ENCODE assay signal across 8 mouse cellular contexts in the genomic region with DNA sequence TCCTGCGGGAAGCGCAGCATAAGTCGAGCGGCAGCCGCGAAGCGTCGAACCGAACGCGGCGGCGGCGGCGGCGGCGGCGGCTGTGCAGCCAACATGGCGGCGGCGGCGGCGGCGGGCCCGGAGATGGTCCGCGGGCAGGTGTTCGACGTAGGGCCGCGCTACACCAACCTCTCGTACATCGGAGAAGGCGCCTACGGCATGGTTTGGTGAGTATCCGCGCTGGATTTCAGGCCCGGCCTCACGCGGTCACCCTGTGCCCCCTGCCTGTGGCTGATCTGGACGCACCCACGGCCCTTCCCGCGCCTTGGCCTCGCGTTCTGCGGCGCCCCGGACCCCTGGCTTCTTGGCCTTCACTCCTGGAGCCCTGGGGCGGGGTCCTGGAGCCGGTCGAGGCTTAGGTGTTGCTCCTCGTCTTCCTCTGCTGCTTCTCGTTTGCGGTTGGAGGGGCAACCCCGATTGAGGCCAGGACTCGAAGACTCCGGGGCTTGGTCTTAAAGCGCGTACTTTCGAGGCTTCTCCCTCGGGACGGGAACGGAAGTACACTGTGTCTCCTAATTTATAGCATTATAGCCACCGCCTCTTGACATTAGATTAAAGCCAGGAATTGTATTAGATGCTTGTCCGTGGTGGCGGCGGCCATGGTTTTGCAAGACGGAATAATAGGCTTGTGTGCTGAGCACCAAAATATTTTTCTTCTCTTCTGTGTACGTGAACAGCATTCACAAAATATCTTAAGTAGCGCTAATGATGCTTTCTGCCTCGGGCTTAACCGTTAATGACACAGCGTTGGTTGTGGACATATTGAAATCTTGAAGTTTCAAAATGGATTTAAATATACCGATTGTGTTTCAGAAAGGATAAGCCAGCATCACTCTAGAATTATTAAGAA. TPM values are rescaled to one million over a fixed set of nuclear protein-coding genes. Genes with fewer than 3 reads are reported as not detected.
DNase-seq lines count a peak whose midpoint lies in the region; ATAC-seq and TF ChIP-seq lines count a peak whose summit lies in the region.

No protein-coding gene starts in this region.

- ATAC-seq in forebrain, embryonic 14.5 days: peak; percentile 78
- ATAC-seq in hindbrain, embryonic 12.5 days (ENCODE audit: low FRiP score): peak; percentile 71
- ATAC-seq in limb, embryonic 11.5 days (ENCODE audit: insufficient number of reproducible peaks, low FRiP score, low TSS enrichment, low read depth): peak; percentile 71
- peak; percentile 79 for ATAC-seq in midbrain, embryonic 11.5 days (ENCODE audit: low FRiP score)

- TF ChIP-seq CTCF in bone marrow, adult 2 months (IDR thresholded peaks at IDR 0.05; ENCODE audit: control insufficient read depth, insufficient read depth, low read length): no peak

- H3K36me3 ChIP-seq in forebrain, embryonic 14.5 days (ENCODE audit: control insufficient read depth, insufficient read depth, low read length): 0 out of 2 replicates have a peak, but pooled peaks cover 4% of the 10 kb centered on the region
- H3K36me3 ChIP-seq in hindbrain, embryonic 12.5 days: peaks cover 15% of the 10 kb centered on the region
- H3K36me3 ChIP-seq in limb, embryonic 11.5 days (ENCODE audit: control insufficient read depth, insufficient read depth, low read length): peaks cover 3% of the 10 kb centered on the region; the same call in 1 of the 2 replicates
- H3K36me3 ChIP-seq in midbrain, embryonic 11.5 days (ENCODE audit: control insufficient read depth, insufficient read depth, low read length): peaks cover 5% of the 10 kb centered on the region; the same call in 1 of the 2 replicates

- peak overlapping the region; percentile 94 for H3K4me3 ChIP-seq in bone marrow, adult 2 months (replicated peaks; ENCODE audit: control insufficient read depth, low read depth, low read length)
- H3K4me3 ChIP-seq in forebrain, embryonic 14.5 days (ENCODE audit: low read depth, low read length): peak overlapping the region; percentile 99
- H3K4me3 ChIP-seq in hindbrain, embryonic 12.5 days: peak overlapping the region; percentile 97
- peak overlapping the region; percentile 96 for H3K4me3 ChIP-seq in limb, embryonic 11.5 days (ENCODE audit: low read depth, low read length)
- H3K4me3 ChIP-seq in midbrain, embryonic 11.5 days (ENCODE audit: low read depth, low read length): peak overlapping the region; percentile 94

- WGBS in bone marrow, adult 2 months: under 1% methylated on average over 75 of the region's 75 CpGs
- WGBS in forebrain, embryonic 14.5 days: under 1% methylated on average over 71 of the region's 75 CpGs
- WGBS in hindbrain, embryonic 12.5 days: under 1% methylated on average over 60 of the region's 75 CpGs
- under 1% methylated on average over 58 of the region's 75 CpGs for WGBS in limb, embryonic 11.5 days
- under 1% methylated on average over 72 of the region's 75 CpGs for WGBS in midbrain, embryonic 11.5 days

- DNase-seq in right cerebral cortex, adult 18-20 months: peak; percentile 37
- DNase-seq in right cerebral cortex, postnatal 4 days: no peak
- peak; percentile 74 for DNase-seq in forebrain, embryonic 14.5 days (ENCODE audit: low spot score)
- DNase-seq in limb, embryonic 11.5 days (ENCODE audit: low spot score): no peak
- peak; percentile 98 for DNase-seq in midbrain, embryonic 11.5 days (ENCODE audit: low spot score, missing footprints)
- DNase-seq in testis, postnatal 14 days (ENCODE audit: low spot score): peak; percentile 79

- peak overlapping the region; percentile 70 for H3K4me2 ChIP-seq in forebrain, embryonic 14.5 days (ENCODE audit: low read length)
- peak overlapping the region; percentile 70 for H3K4me2 ChIP-seq in hindbrain, embryonic 12.5 days (replicated peaks)
- H3K4me2 ChIP-seq in limb, embryonic 11.5 days (ENCODE audit: low read depth, severe bottlenecking): peak overlapping the region; percentile 47
- H3K4me2 ChIP-seq in midbrain, embryonic 11.5 days: peak overlapping the region; percentile 77

- peak overlapping the region; percentile 85 for H3K27ac ChIP-seq in bone marrow, adult 2 months (ENCODE audit: control insufficient read depth, insufficient read depth, low read depth, low read length, poor library complexity)
- peak overlapping the region; percentile 93 for H3K27ac ChIP-seq in forebrain, embryonic 14.5 days (ENCODE audit: low read depth, low read length)
- H3K27ac ChIP-seq in hindbrain, embryonic 12.5 days: peak overlapping the region; percentile 97
- H3K27ac ChIP-seq in limb, embryonic 11.5 days (replicated peaks; ENCODE audit: low read depth, low read length): peak overlapping the region; percentile 86
- peak overlapping the region; percentile 83 for H3K27ac ChIP-seq in midbrain, embryonic 11.5 days (ENCODE audit: low read depth, low read length)

- peak overlapping the region; percentile 97 for H3K9ac ChIP-seq in forebrain, embryonic 14.5 days (ENCODE audit: low read length)
- peak overlapping the region; percentile 96 for H3K9ac ChIP-seq in hindbrain, embryonic 12.5 days
- peak overlapping the region; percentile 92 for H3K9ac ChIP-seq in limb, embryonic 11.5 days (ENCODE audit: low read length)
- H3K9ac ChIP-seq in midbrain, embryonic 11.5 days (ENCODE audit: low read length): peak overlapping the region; percentile 92

- no peaks in the 10 kb centered on the region for H3K9me3 ChIP-seq in forebrain, embryonic 14.5 days (replicated peaks; ENCODE audit: control insufficient read depth, low read length)
- H3K9me3 ChIP-seq in hindbrain, embryonic 12.5 days (replicated peaks): no peaks in the 10 kb centered on the region
- no peaks in the 10 kb centered on the region for H3K9me3 ChIP-seq in limb, embryonic 11.5 days (ENCODE audit: control insufficient read depth, low read length)
- H3K9me3 ChIP-seq in midbrain, embryonic 11.5 days (ENCODE audit: control insufficient read depth, low read length): no peaks in the 10 kb centered on the region

- 0 out of 2 replicates have a peak, but pooled peaks have one; percentile 17 for TF ChIP-seq POLR2A in bone marrow, adult 2 months (IDR thresholded peaks at IDR 0.05; ENCODE audit: borderline replicate concordance, control insufficient read depth, low read depth, low read length)

- peaks cover 2% of the 10 kb centered on the region; the same call in 1 of the 2 replicates for H3K4me1 ChIP-seq in bone marrow, adult 2 months (ENCODE audit: control insufficient read depth, insufficient read depth, low read length)
- peaks cover 15% of the 10 kb centered on the region for H3K4me1 ChIP-seq in forebrain, embryonic 14.5 days (ENCODE audit: control insufficient read depth, insufficient read depth, low read length)
- peaks cover 20% of the 10 kb centered on the region for H3K4me1 ChIP-seq in hindbrain, embryonic 12.5 days
- no peaks in the 10 kb centered on the region for H3K4me1 ChIP-seq in limb, embryonic 11.5 days (ENCODE audit: control insufficient read depth, insufficient read depth, low read length)
- H3K4me1 ChIP-seq in midbrain, embryonic 11.5 days (ENCODE audit: control insufficient read depth, insufficient read depth, low read length): peaks cover 9% of the 10 kb centered on the region

- H3K27me3 ChIP-seq in forebrain, embryonic 14.5 days (replicated peaks; ENCODE audit: control insufficient read depth, insufficient read depth, low read length): no peaks in the 10 kb centered on the region
- H3K27me3 ChIP-seq in hindbrain, embryonic 12.5 days: no peaks in the 10 kb centered on the region
- H3K27me3 ChIP-seq in limb, embryonic 11.5 days (ENCODE audit: control insufficient read depth, insufficient read depth, low read length): no peaks in the 10 kb centered on the region
- H3K27me3 ChIP-seq in midbrain, embryonic 11.5 days (ENCODE audit: control insufficient read depth, insufficient read depth, low read length): no peaks in the 10 kb centered on the region

RNA-seq across cellular contexts. Expression of a gene that starts 0.6 kb away (rescaled TPM):
- polyA plus RNA-seq in bone marrow, adult 2 months (2011; ENCODE audit: insufficient read depth, insufficient read length, low replicate concordance, missing spikeins): 65.8 and 76.8 TPM in 2 replicates
- 217 and 218 TPM in 2 replicates for polyA plus RNA-seq in forebrain, embryonic 14.5 days (2014; fragmentation: Nextera tagmentation; extraction: Ambion mirVana)
- polyA plus RNA-seq in hindbrain, embryonic 12.5 days (2016; fragmentation: Nextera tagmentation; extraction: Ambion mirVana): 162 and 163 TPM in 2 replicates
- polyA plus RNA-seq in limb, embryonic 11.5 days (2014; fragmentation: Nextera tagmentation; extraction: Ambion mirVana): 171 and 172 TPM in 2 replicates
- polyA plus RNA-seq in midbrain, embryonic 11.5 days (2014; fragmentation: Nextera tagmentation; extraction: Ambion mirVana): 198 and 214 TPM in 2 replicates

Comparison
In these comparisons a context has a peak if more than half of its experiments do, and no peak if none do; other contexts are left out.
1. DNase-seq: peak in right cerebral cortex, adult 18-20 months (single experiment), forebrain, embryonic 14.5 days (single experiment), midbrain, embryonic 11.5 days (single experiment) and testis, postnatal 14 days (single experiment); none in right cerebral cortex, postnatal 4 days (single experiment) and limb, embryonic 11.5 days (single experiment).
2. Peak in every context shown above with its lines, with median percentiles within 50 percentile points of each other: H3K27ac ChIP-seq, H3K4me3 ChIP-seq, ATAC-seq, H3K4me2 ChIP-seq and H3K9ac ChIP-seq.